Comparison of ENCODE assay signal across 18 mouse cellular contexts in genomic region chr4:116435626-116436025, GRCm38 (mm10). TPM values are rescaled to one million over a fixed set of nuclear protein-coding genes. Genes with fewer than 3 reads are reported as not detected.
DNase-seq lines count a peak whose midpoint lies in the region; ATAC-seq and TF ChIP-seq lines count a peak whose summit lies in the region.
"Had no signal": no experiment of that assay in that cellular context is flagged by ENCODE, and none has a peak within 500 bp of the region (broad histone marks: within the 10 kb centered on the region; RNA-seq: fewer than 3 reads in every experiment).

No protein-coding gene starts in this region.

- H3K27ac ChIP-seq in forebrain, postnatal 0 days (ENCODE audit: low read depth, low read length): no peak overlapping the region
- H3K27ac ChIP-seq in forebrain, embryonic 14.5 days (ENCODE audit: low read depth, low read length): no peak overlapping the region
- no peak overlapping the region for H3K27ac ChIP-seq in left cerebral cortex, adult 2 months
- H3K27ac ChIP-seq: embryonic facial prominence, embryonic 10.5 days; liver, embryonic 13.5 days had no signal

- intact Hi-C loops in left cerebral cortex, adult 2 months (cut with DNase I): no loop called here

- no peak for DNase-seq in forebrain, postnatal 0 days
- no peak for DNase-seq in forebrain, embryonic 14.5 days (ENCODE audit: low spot score)
- DNase-seq in left cerebral cortex, adult 2 months (ENCODE audit: extremely low spot score in 1 of 2, low spot score in 2 of 2): no peak
- no peak for DNase-seq in left cerebral cortex, adult 18-20 months (ENCODE audit: low spot score in 2 of 2)
- peak; percentile 24 for DNase-seq in thymus, postnatal 14 days
- no peak for DNase-seq in thymus, postnatal 10 days (ENCODE audit: low spot score in 2 of 2)
- peak; percentile 16 for DNase-seq in retina, postnatal 1 day
- DNase-seq in ovary, adult 18-20 months (ENCODE audit: low spot score): no peak
- DNase-seq: cerebellum, postnatal 25 days; gastrocnemius, postnatal 10 days; kidney, postnatal 14 days; liver, embryonic 13.5 days had no signal

- no peaks in the 10 kb centered on the region for H3K27me3 ChIP-seq in forebrain, postnatal 0 days (ENCODE audit: insufficient read depth, low read length)
- H3K27me3 ChIP-seq in forebrain, embryonic 14.5 days (replicated peaks; ENCODE audit: control insufficient read depth, insufficient read depth, low read length): no peaks in the 10 kb centered on the region
- H3K27me3 ChIP-seq: liver, embryonic 13.5 days had no signal

- no peak overlapping the region for H3K4me2 ChIP-seq in forebrain, postnatal 0 days (ENCODE audit: low read depth)
- H3K4me2 ChIP-seq in forebrain, embryonic 14.5 days (ENCODE audit: low read length): no peak overlapping the region
- H3K4me2 ChIP-seq: liver, embryonic 13.5 days had no signal

- no peaks in the 10 kb centered on the region for H3K36me3 ChIP-seq in forebrain, postnatal 0 days (ENCODE audit: insufficient read depth)
- H3K36me3 ChIP-seq in forebrain, embryonic 14.5 days (ENCODE audit: control insufficient read depth, insufficient read depth, low read length): peaks cover 6% of the 10 kb centered on the region; the same call in 1 of the 2 replicates
- H3K36me3 ChIP-seq: liver, embryonic 13.5 days had no signal

- no peak overlapping the region for H3K4me3 ChIP-seq in forebrain, postnatal 0 days (ENCODE audit: low read depth, low read length)
- H3K4me3 ChIP-seq in forebrain, embryonic 14.5 days (ENCODE audit: low read depth, low read length): no peak overlapping the region
- H3K4me3 ChIP-seq in left cerebral cortex, adult 2 months: no peak overlapping the region
- H3K4me3 ChIP-seq: embryonic facial prominence, embryonic 10.5 days; erythroblast, embryonic 14.5 days; liver, embryonic 13.5 days had no signal

- WGBS in forebrain, postnatal 0 days: 98% methylated on average over 4 of the region's 4 CpGs
- 95% methylated on average over 4 of the region's 4 CpGs for WGBS in forebrain, embryonic 14.5 days

- no peaks in the 10 kb centered on the region for H3K9me3 ChIP-seq in forebrain, postnatal 0 days (ENCODE audit: low read length)
- no peaks in the 10 kb centered on the region for H3K9me3 ChIP-seq in forebrain, embryonic 14.5 days (replicated peaks; ENCODE audit: control insufficient read depth, low read length)
- H3K9me3 ChIP-seq: embryonic facial prominence, embryonic 10.5 days; G1E; liver, embryonic 13.5 days had no signal

- peak; percentile 25; the same call in 1 of the 2 replicates for TF ChIP-seq CTCF in forebrain, postnatal 0 days (IDR thresholded peaks at IDR 0.05; ENCODE audit: low read depth)
- peak; percentile 35 for TF ChIP-seq CTCF in left cerebral cortex, adult 2 months (IDR thresholded peaks at IDR 0.05)

- no peak overlapping the region for H3K9ac ChIP-seq in forebrain, postnatal 0 days
- no peak overlapping the region for H3K9ac ChIP-seq in forebrain, embryonic 14.5 days (ENCODE audit: low read length)
- H3K9ac ChIP-seq: liver, embryonic 13.5 days had no signal

- ATAC-seq in forebrain, postnatal 0 days: no peak
- no peak for ATAC-seq in forebrain, embryonic 14.5 days
- ATAC-seq: forebrain, embryonic 16.5 days; inflammation-experienced regulatory T-cells, adult 6 months; midbrain, embryonic 16.5 days had no signal

- no peaks in the 10 kb centered on the region for H3K4me1 ChIP-seq in forebrain, postnatal 0 days (ENCODE audit: insufficient read depth)
- H3K4me1 ChIP-seq in forebrain, embryonic 14.5 days (ENCODE audit: control insufficient read depth, insufficient read depth, low read length): no peaks in the 10 kb centered on the region
- H3K4me1 ChIP-seq: embryonic facial prominence, embryonic 10.5 days had no signal

RNA-seq across cellular contexts. Expression of gene Mast2, which starts 28.4 kb away (rescaled TPM):
- 73.6 and 95.1 TPM in 2 replicates for total RNA-seq in forebrain, postnatal 0 days (2014; rRNA removed)
- polyA plus RNA-seq in forebrain, postnatal 0 days (2015; fragmentation: Nextera tagmentation; extraction: Ambion mirVana): 25.7 and 36.2 TPM in 2 replicates
- 49.0 and 70.2 TPM in 2 replicates for polyA plus RNA-seq in forebrain, embryonic 14.5 days (2014; fragmentation: Nextera tagmentation; extraction: Ambion mirVana)
- 100 to 1,000 TPM; 115 to 121 TPM for total RNA-seq in left cerebral cortex, adult 2 months (2021)
- total RNA-seq in left cerebral cortex, adult 18-20 months (2021): 100 to 1,000 TPM; 108 to 112 TPM

Comparison
In these comparisons a context has a peak if more than half of its experiments do, and no peak if none do; other contexts are left out.
1. DNase-seq: peak in thymus, postnatal 14 days (single experiment) and retina, postnatal 1 day (single experiment); none in forebrain, postnatal 0 days (single experiment), forebrain, embryonic 14.5 days (single experiment), left cerebral cortex, adult 2 months (0 of 2), left cerebral cortex, adult 18-20 months (0 of 2), thymus, postnatal 10 days (0 of 2) and ovary, adult 18-20 months (single experiment).